Mouse (Mus musculus) adrenal gland, adult 8-10 months (tissue): ENCODE data around the gene Kcnj12. TPM values are rescaled to one million over a fixed set of nuclear protein-coding genes. Genes with fewer than 3 reads are reported as not detected.
A peak's percentile ranks its signal among the peaks of the same experiment; 100 is the strongest.

Source experiments
- DNase-seq: peaks from one replicate; pipeline ENCODE4 v3.0.0; 2022
- total RNA-seq, 4 experiments: library from RNA; stranded (reverse); gene quantifications; 2 replicates each; pipeline ENCODE4 v1.2.4; 2022

Gene Kcnj12
- total RNA-seq, 4 experiments from 2014 or later = 2.4 to 3.6 (median 2.7) TPM

DNA sequence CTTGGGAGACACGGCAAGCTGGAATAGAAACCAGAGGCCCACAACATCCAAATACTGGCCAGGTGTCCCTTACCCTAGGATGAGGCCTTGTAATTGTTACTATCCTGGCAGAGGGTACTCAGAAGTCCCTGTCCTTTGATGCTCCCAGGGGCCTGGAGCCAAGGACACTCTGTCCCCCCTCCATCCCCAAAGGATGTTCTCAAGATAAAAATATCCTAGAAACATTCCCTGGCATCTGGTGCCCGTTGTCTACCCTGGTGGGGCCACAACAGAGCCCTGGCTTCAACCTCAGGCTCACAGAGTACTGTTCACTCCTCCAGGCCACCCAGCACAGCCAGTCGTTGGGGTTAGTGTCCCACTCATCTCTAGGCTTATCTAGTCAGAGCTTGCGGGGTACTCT is 38.3 kb downstream of the Kcnj12 start:
- DNase-seq = no peak

DNA sequence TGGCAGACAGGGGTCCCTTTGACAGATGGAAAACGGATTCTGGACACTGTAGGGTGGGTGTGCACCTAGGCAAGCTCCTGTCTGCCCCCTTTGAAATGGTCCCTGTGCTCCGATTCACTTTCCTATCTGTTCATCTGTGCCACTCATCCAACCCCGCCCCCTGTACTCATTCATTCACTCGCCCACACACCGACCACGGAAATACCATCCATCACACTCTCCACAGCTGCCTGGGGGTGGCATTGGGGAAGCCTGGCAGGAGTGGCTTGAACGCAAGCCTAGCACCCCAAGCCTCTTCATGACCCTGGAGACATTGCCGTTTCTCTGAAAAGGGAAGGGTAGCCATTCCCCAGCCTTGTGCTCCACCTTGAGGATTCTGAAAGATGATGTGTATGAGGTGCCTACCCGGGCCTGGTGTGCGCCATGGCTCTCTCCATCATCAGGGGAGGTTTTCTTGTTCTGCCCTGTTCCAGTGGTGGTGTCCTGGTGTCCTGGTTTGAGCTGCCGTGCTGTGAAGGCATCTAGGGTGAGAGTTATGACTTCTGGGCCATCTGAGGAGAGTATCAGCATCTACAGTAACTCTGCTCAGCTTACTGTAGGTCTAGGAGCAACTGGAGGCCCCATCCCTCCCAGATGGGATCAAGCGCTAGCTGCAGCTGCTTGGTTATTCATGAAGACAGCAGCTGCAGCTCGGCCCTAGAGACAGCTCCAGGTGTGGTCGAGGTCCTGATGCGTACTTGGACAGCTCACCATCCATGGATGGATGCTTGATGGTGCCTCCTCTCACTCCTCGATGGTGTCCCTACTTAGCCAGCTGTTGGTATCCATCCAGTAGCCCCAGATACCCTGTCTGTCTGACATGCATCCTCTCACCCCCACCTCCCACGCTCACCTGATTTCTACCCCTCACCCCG is 40.4 kb downstream of the Kcnj12 start:
- DNase-seq = no peak

DNA sequence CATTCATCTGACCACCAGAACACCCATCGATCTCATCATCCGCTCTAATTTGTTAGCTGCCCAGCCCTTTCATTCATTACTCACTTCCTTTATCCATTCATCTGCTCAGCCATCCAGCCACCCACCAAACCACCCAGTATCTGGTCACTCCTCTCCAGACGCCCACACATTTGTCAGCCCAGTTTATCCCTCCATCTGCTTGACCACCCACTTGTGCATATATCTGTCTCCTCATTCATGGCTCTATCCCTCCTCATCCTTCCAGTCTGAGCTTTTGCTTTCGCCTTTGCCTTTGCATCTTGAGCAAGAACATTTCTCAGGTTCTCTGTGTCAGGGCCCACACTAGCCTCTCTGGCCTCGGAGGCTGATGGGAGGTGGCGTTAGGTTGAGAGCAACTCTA is 41.1 kb downstream of the Kcnj12 start:
- no peak for DNase-seq

DNA sequence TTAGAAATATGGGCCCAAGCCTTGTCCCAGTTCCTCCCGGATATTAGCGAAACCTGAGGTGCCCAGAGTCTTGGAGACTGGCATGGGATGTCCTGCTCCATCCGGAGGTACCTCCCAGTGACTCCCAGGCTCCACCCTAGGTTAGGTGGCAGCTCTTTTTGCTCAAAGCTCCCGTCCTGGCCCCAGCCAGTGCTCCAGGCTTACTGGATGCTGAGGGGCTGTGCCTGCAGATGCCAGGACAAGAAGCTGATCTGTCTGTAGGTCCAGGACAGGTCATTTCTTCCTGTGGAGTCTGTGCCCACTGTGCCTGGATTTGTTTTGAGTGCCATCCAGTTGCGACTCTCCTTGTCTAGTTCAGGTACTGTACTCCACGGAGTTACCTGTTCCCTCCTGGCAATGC is 43.3 kb downstream of the Kcnj12 start:
- no peak for DNase-seq

DNA sequence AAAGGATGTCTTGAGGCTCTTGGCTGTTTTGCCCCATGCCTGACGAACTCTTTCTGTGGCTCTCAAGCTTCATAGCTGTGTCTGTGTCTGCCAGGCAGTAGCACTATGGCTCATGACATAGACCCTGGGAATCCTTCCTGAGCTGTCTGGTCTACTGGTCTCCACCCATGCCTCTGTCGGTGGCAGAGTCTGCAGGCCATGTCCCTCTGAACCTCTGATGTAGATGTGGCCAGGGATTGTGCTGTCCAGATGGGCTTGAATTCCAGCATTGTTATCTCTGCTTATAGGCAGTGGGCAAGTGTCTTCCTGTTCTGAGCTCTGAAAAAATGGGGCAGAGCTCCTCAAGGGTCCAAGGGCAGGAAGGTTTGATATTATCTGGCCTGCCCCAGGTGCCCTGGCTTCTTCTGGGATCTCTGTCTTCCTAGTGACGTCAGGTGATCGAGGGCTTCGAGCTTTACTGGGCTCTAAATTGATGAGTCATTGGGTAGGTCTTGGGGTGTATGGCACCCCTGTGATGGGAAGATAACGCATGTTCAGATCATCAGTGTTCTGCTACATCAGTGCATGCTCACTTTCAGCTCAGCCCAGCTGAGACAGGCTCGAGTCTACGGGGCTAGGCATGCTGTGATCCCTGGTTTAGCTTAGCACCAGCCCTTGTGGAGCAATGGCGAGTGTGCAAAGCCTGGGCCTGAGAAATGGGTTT is 44.9 kb downstream of the Kcnj12 start:
- DNase-seq = no peak

DNA sequence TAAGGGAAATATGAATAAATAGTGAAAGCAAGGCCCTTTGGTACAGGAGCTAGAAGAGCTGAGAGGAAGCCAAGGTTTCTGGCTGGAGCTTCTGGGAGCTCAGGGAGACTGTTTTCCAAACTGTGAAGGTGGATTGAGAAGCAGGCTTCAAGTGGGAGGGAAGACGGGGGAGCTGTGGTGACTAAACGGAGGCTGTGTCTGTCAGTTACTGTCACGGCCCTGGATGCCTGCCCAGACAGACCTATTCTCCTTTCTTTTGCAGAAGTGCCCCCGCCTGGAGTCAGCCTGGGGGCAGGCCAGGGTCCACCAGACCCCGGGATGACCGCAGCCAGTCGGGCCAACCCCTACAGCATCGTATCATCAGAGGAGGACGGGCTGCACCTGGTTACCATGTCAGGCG is 46.5 kb downstream of the Kcnj12 start:
- no peak for DNase-seq

GRCm38 (mm10) chr11:61069645-61070044 is 47.3 kb downstream of the Kcnj12 start:
- DNase-seq = no peak

DNA sequence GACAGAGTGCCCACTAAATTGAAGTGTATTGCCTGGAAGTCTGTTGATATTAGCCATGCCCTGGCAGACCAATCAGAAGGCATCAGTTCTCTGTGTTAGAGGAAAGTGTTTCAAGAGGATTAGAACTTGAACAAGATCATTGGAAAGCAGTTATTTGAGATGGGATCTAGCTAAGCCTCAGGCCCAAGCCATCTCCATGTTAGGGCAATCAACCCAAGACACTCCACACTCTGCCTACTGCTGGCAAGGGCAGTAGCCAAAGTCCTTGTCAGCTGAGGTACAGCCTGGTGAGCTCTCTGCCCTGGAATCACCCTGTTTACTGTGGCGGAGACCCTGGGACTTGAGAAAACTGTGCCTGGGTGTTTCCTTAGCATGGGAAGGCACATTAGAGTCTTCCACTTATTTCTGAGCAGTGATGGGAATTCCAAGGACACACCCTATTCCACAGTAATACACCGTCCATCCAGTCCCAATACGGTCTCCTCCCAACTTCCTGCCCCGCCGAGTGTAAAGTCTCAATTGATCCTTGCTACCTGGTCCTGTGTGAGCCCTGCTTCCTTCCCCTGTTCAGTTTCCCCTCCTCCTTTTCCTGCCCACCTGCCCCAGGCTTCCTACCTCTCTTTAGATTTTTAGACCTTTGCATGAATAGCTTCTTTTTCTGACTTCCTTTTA is 52.4 kb downstream of the Kcnj12 start:
- DNase-seq = no peak

- no peak for DNase-seq
Observed at GRCm38 (mm10) chr11:61075361-61076326, 53.3 kb downstream of the Kcnj12 start.

- DNase-seq = no peak
Observed at GRCm38 (mm10) chr11:61081624-61082023, 59.3 kb downstream of the Kcnj12 start.

- no peak for DNase-seq
Observed at GRCm38 (mm10) chr11:61090195-61090594, 67.8 kb downstream of the Kcnj12 start.

DNA sequence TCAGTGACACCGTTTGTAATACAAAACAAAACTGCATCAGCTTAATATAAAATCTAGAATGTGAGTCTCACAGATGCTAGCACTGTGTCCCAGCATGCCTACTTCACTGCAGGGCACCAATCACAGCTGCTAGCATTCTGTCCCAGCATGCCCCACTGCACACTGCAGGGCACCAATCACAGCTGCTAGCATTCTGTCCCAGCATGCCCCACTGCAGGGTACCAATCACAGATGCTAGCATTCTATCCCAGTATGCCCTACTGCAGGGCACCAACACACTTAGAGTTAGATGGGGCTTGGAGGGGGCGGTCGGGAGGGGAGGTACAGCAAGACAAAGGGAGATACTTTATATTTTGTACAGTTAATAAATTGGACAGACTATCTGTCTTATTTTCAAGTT is 68.8 kb downstream of the Kcnj12 start:
- no peak for DNase-seq

GRCm38 (mm10) chr11:61091642-61092262 is 69.4 kb downstream of the Kcnj12 start:
- peak; percentile 30 for DNase-seq

DNA sequence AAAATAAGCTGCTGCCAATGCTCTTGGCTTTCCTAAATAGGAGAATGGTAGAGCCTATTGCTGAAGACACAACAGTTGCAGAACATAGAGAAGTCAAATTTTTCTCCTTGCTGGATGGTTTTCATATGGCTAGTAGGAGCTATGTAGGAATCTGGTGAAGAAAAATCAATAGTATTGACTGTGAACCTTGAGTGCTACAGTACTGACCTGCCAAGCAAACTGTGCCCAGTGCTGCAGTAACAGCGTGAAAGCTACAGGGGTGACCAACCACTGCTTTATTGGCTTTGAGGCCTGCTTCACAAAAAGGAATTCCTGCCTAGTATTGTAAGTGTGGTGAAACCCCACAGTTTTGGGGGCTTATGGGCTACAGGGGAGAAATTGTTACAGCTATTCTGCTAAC is 75.7 kb downstream of the Kcnj12 start:
- DNase-seq = no peak

GRCm38 (mm10) chr11:61102397-61103339 is 80.3 kb downstream of the Kcnj12 start:
- DNase-seq = no peak

DNA sequence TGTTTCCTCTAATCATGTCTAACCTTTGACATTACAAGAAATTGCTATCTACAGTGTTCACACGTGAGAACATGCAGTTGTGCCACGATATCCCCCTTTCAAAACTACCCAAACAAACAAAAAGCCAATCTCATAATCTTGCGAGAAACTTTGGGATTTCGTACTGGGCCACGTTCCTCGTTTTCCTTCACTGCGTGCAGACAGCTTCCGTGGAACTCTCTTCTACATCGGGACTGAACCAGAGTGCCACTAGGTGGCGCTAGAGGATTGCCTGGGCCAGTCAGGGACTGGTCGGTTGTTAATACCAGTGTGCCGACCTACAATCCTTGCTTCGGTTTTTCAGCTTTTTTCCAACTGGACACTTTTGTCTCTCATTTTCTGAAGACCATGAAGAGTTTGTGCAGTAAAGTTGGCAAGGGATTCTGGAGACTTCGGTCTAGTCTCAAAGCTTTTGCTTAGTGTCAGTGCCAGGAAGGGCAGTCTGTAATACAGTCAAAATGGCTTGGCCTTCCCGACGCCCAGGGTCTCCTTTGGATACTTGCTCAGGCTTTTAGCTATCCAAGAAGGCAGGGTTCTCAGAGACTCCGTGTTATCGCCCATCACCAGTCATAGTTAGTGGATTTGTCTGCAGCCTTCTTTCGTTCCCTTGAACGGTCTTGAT is 82.0 kb downstream of the Kcnj12 start:
- peak; percentile 62 for DNase-seq

- no peak for DNase-seq
Observed at GRCm38 (mm10) chr11:61108911-61109361, 86.6 kb downstream of the Kcnj12 start.

DNA sequence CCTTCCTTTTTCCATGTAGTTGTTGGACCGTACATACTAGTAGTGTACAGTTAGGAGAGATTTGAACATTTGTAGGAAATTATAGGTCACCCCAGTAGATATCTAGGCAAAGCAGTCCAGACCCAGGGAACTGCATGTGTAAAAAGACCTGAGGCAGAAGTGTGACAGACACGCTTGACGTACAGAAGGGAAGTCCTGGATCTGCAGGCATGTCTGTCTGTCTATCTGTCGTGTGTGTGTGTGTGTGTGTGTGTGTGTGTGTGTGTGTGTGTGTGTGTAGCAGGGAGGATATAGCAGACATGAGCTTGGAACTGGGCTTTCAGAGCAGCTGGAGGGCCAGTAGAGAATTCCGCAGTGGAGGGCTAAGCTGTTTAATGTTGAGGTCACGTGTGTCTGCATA is 87.3 kb downstream of the Kcnj12 start:
- DNase-seq = no peak

GRCm38 (mm10) chr11:61110113-61110512 is 87.7 kb downstream of the Kcnj12 start:
- DNase-seq = no peak

DNA sequence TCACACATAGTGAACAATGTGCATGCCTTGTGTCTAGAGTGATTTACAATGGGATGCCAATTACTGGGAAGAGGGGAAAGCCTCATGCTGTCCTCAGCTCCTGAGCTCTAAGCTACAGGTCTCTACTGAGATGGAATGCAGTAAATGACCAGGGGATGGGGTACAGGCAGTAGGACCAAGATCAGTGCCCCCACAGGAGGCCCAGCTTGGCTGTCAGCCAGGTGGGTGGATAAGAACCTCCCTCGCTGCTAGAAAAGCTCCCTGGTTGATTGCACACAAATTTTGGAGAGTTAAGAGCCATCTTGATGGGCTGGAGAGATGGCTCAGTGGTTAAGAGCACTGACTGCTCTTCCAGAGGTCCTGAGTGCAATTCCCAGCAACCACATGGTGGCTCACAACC is 88.6 kb downstream of the Kcnj12 start:
- no peak for DNase-seq
